Mouse (Mus musculus): Measurements from ENCODE around the gene Lhx8.

Lhx8 gene

GRCm38 (mm10) chr3:154321921-154322574 is 8.4 kb downstream of the Lhx8 start:
- DNase-seq (ENCODE audit: low spot score): no peak

- DNase-seq (ENCODE audit: low spot score): no peak
Observed at GRCm38 (mm10) chr3:154317651-154318248, 12.7 kb downstream of the Lhx8 start.

- DNase-seq (ENCODE audit: low spot score): no peak
Observed at GRCm38 (mm10) chr3:154305163-154305884, 25.1 kb downstream of the Lhx8 start.

GRCm38 (mm10) chr3:154301102-154301501 is 29.4 kb downstream of the Lhx8 start:
- no peak for DNase-seq (ENCODE audit: low spot score)

- no peak for DNase-seq (ENCODE audit: low spot score)
Observed at GRCm38 (mm10) chr3:154300006-154300405, 30.5 kb downstream of the Lhx8 start.

- DNase-seq (ENCODE audit: low spot score): no peak
Observed at GRCm38 (mm10) chr3:154298490-154298889, 32.0 kb downstream of the Lhx8 start.

GRCm38 (mm10) chr3:154297499-154297898 is 33.0 kb downstream of the Lhx8 start:
- DNase-seq (ENCODE audit: low spot score): no peak

GRCm38 (mm10) chr3:154294924-154295834 is 35.3 kb downstream of the Lhx8 start:
- DNase-seq (ENCODE audit: low spot score): no peak

GRCm38 (mm10) chr3:154293839-154294490 is 36.5 kb downstream of the Lhx8 start:
- no peak for DNase-seq (ENCODE audit: low spot score)

GRCm38 (mm10) chr3:154292126-154292525 is 38.3 kb downstream of the Lhx8 start:
- no peak for DNase-seq (ENCODE audit: low spot score)

- DNase-seq (ENCODE audit: low spot score): no peak
Observed at GRCm38 (mm10) chr3:154290351-154290750, 40.1 kb downstream of the Lhx8 start.

- no peak for DNase-seq (ENCODE audit: low spot score)
Observed at GRCm38 (mm10) chr3:154288429-154289069, 41.9 kb downstream of the Lhx8 start.

GRCm38 (mm10) chr3:154287217-154287616 is 43.2 kb downstream of the Lhx8 start:
- no peak for DNase-seq (ENCODE audit: low spot score)

- no peak for DNase-seq (ENCODE audit: low spot score)
Observed at GRCm38 (mm10) chr3:154285351-154285750, 45.1 kb downstream of the Lhx8 start.

GRCm38 (mm10) chr3:154284260-154284659 is 46.2 kb downstream of the Lhx8 start:
- DNase-seq (ENCODE audit: low spot score): no peak

- DNase-seq (ENCODE audit: low spot score): no peak
Observed at GRCm38 (mm10) chr3:154274681-154275080, 55.8 kb downstream of the Lhx8 start.

GRCm38 (mm10) chr3:154269757-154270366 is 60.6 kb downstream of the Lhx8 start:
- DNase-seq (ENCODE audit: low spot score): no peak

- DNase-seq (ENCODE audit: low spot score): no peak
Observed at GRCm38 (mm10) chr3:154268313-154268712, 62.1 kb downstream of the Lhx8 start.

GRCm38 (mm10) chr3:154257312-154257711 is 73.1 kb downstream of the Lhx8 start:
- DNase-seq (ENCODE audit: low spot score): no peak
